Mouse (Mus musculus) bone marrow macrophage, adult 2 months (primary cell): Measurements from ENCODE around the gene Ntmt1. TPM values are rescaled to one million over a fixed set of nuclear protein-coding genes. Genes with fewer than 3 reads are reported as not detected.

Experiments used
- H3K27ac ChIP-seq: 2 replicates; pipeline ENCODE4 v1.5.1; 2012; ENCODE audit warnings: low read depth, low read length; ENCODE audit not compliant: insufficient read depth
- H3K4me1 ChIP-seq: 2 replicates; pipeline ENCODE4 v1.6.1; 2012; ENCODE audit warnings: low read length; ENCODE audit not compliant: control insufficient read depth, insufficient read depth
- H3K4me3 ChIP-seq: 2 replicates; pipeline ENCODE4 v1.5.1; 2012; ENCODE audit warnings: mild to moderate bottlenecking, low read length, moderate library complexity; ENCODE audit not compliant: insufficient read depth
- CTCF ChIP-seq: IDR thresholded peaks from 2 replicates; pipeline ENCODE4 v1.5.1; 2012; ENCODE audit warnings: low read depth, mild to moderate bottlenecking, low read length, moderate library complexity
- POLR2A ChIP-seq: IDR thresholded peaks from 2 replicates; pipeline ENCODE4 v1.6.1; 2012; ENCODE audit warnings: mild to moderate bottlenecking, low read depth, low read length, borderline replicate concordance
- polyA plus RNA-seq: library from polyadenylated mRNA; stranded (reverse); fragments of >200 nt; gene quantifications from 2 replicates; pipeline ENCODE4 v1.2.4, GENCODE M21; 2012; ENCODE audit not compliant: missing spikeins, insufficient read depth, insufficient read length

Gene Ntmt1
- polyA plus RNA-seq, 1 experiment = 7.4 TPM

GRCm38 (mm10) chr2:30852771-30853313, 45.2 kb downstream of the Ntmt1 start:
- TF ChIP-seq CTCF (no peak), POLR2A (no peak)
- no peak overlapping the region for H3K27ac ChIP-seq
- no peaks in the 10 kb centered on the region for H3K4me1 ChIP-seq
- H3K4me3 ChIP-seq = no peak overlapping the region

- no peak overlapping the region for H3K4me3 ChIP-seq
- no peaks in the 10 kb centered on the region for H3K4me1 ChIP-seq
- TF ChIP-seq CTCF (no peak), POLR2A (no peak)
- H3K27ac ChIP-seq = no peak overlapping the region
Measured at GRCm38 (mm10) chr2:30857076-30857475, 49.5 kb downstream of the Ntmt1 start.

GRCm38 (mm10) chr2:30859782-30860181, 52.2 kb downstream of the Ntmt1 start:
- Histone ChIP-seq H3K27ac (no peak overlapping the region), H3K4me3 (no peak overlapping the region), H3K4me1 (no peaks in the 10 kb centered on the region)
- no peak for TF ChIP-seq CTCF
- TF ChIP-seq POLR2A = no peak

- H3K4me3 ChIP-seq = no peak overlapping the region
- H3K27ac ChIP-seq = no peak overlapping the region
- H3K4me1 ChIP-seq = no peaks in the 10 kb centered on the region
- TF ChIP-seq CTCF = no peak
- TF ChIP-seq POLR2A = no peak
Measured at GRCm38 (mm10) chr2:30862081-30862480, 54.5 kb downstream of the Ntmt1 start.

GRCm38 (mm10) chr2:30863574-30863973, 55.9 kb downstream of the Ntmt1 start:
- no peak overlapping the region for H3K27ac ChIP-seq
- no peaks in the 10 kb centered on the region for H3K4me1 ChIP-seq
- H3K4me3 ChIP-seq = no peak overlapping the region
- TF ChIP-seq CTCF (no peak), POLR2A (no peak)

- Histone ChIP-seq H3K4me1 (no peaks in the 10 kb centered on the region), H3K27ac (no peak overlapping the region), H3K4me3 (no peak overlapping the region)
- TF ChIP-seq POLR2A = no peak
- TF ChIP-seq CTCF = no peak
Measured at GRCm38 (mm10) chr2:30864968-30865381, 57.3 kb downstream of the Ntmt1 start.

- TF ChIP-seq CTCF (no peak), POLR2A (no peak)
- Histone ChIP-seq H3K4me1 (no peaks in the 10 kb centered on the region), H3K4me3 (no peak overlapping the region), H3K27ac (no peak overlapping the region)
Measured at GRCm38 (mm10) chr2:30865426-30865825, 57.8 kb downstream of the Ntmt1 start.

- no peak overlapping the region for H3K27ac ChIP-seq
- no peak overlapping the region for H3K4me3 ChIP-seq
- H3K4me1 ChIP-seq = no peaks in the 10 kb centered on the region
- no peak for TF ChIP-seq POLR2A
- TF ChIP-seq CTCF = no peak
Measured at GRCm38 (mm10) chr2:30870863-30871262, 63.2 kb downstream of the Ntmt1 start.

Other genes with a start within 250 kb of the Ntmt1 start
- 0.87 and 2.8 TPM in 2 replicates for gene Cstad, start 212.8 kb upstream of the Ntmt1 start, polyA plus RNA-seq
- gene 1700001O22Rik, start 4.2 kb upstream of the Ntmt1 start, polyA plus RNA-seq = not detected in 2 replicates
- 19.2 and 19.6 TPM in 2 replicates for gene Asb6, start 22.5 kb downstream of the Ntmt1 start, polyA plus RNA-seq
- 0.63 TPM in 1 of 2 replicates, not detected in the other for gene Prrx2, start 27.1 kb downstream of the Ntmt1 start, polyA plus RNA-seq
- 0.80 and 2.7 TPM in 2 replicates for gene Ptges, start 122.0 kb downstream of the Ntmt1 start, polyA plus RNA-seq
- gene Tor1b, start 145.1 kb downstream of the Ntmt1 start, polyA plus RNA-seq = 26.9 and 28.3 TPM in 2 replicates
- gene Tor1a, start 160.1 kb downstream of the Ntmt1 start, polyA plus RNA-seq = 45.2 and 53.7 TPM in 2 replicates
- gene BC005624, start 174.4 kb downstream of the Ntmt1 start, polyA plus RNA-seq = 90.8 and 96.9 TPM in 2 replicates
- 7.1 and 9.7 TPM in 2 replicates for gene Usp20, start 174.5 kb downstream of the Ntmt1 start, polyA plus RNA-seq